Mouse (Mus musculus) kidney, postnatal 10 days (tissue): ENCODE data around the gene Klk5.

Experiments
- DNase-seq: peaks from one replicate; pipeline ENCODE4 v3.0.0; 2021; ENCODE audit warnings: mixed read lengths

Klk5 gene

DNA sequence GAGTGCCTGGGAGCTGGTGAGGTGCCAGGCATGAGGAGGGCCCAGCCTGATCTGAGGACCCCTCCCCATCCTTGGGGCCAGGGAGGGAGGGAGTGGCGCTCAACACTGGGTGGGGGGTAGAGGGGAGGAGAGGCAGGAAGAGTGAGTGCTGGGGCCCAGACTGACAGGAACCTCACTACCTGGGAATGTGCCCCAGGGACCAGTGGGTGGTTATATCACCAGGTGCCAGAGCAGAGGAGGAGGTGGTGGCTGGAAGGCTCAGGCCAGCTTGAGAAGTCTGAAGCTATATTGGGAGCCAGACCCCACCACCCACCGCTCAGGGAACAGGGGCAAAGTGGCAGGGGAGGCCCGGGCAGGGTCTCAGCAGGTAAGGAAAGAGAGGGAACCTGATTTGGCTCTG lies at the start of gene Klk5:
Gene Klk5, plus strand, starts transcription at position 271 of the 400 bp plus-strand sequence.
- DNase-seq = no peak

GRCm38 (mm10) chr7:43796355-43796754 lies 45.4 kb upstream of the Klk5 start:
- DNase-seq = no peak

DNA sequence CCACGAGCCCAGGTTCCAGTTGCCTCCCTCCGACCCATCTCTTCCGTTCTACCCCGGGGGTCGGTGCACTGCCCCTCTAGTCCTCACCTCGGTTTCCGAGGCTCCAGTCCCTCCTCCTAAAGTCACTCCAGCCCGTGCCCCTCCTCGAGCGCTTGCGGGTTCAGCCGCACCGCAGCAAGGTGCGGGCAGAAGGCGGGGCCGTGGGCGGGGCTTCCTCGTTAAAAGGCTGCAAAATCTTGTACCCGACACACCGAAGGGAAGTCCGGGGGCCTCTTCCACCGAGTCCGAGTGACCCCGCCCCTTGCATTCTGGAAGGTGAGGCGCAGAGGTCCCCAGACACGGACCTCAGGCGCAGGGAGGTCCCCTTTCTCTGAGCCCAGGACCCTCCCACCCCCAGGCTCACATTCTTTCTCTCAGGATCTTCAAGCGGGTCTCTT lies 44.4 kb upstream of the Klk5 start, which contains the start of gene Klk8:
Gene Klk8, plus strand, starts transcription at position 245 of the 437 bp plus-strand sequence.
- peak; percentile 42 for DNase-seq

- DNase-seq = peak; percentile 16
Measured at GRCm38 (mm10) chr7:43797844-43798462, 43.8 kb upstream of the Klk5 start.

DNA sequence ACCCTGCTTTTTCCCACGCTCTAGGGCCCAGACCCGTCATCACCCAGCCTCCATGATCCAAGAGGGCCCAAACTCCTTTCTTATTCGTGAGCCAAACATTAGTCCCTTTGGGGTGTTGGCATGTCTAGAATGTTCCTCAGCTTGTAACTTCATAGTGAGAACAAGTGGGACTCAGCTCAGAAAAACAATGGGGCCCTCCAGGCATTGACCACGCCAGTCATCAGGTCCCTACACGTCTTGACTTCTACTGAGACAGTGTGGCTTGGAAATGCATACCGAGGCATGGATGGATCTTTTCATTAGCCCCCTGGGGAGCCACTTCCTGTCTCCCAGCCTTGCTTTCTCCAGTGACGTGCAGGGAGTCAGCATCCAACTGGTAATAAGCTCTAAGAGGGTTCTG lies 41.9 kb upstream of the Klk5 start:
- DNase-seq = no peak

- no peak for DNase-seq
Measured at GRCm38 (mm10) chr7:43810994-43811393, 30.8 kb upstream of the Klk5 start, which contains the start of gene Klk7. Gene Klk7, plus strand, starts transcription at chr7:43811294.

DNA sequence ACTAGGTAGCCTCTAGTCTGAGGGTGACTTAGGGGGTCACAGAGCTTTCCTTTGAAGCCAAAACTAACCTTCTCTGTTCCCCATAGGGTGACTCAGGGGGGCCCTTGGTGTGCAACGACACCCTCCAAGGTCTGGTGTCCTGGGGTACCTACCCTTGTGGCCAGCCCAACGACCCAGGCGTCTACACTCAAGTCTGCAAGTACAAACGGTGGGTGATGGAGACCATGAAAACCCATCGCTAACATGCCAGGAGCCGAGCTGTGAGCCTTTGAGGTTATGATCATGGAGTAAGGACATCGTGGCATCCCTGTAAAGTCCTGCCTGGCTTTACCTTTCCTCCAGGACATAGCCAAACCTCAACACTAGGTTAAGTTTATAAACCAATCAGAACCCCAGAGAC lies 26.6 kb upstream of the Klk5 start:
- DNase-seq = no peak

- no peak for DNase-seq
Measured at GRCm38 (mm10) chr7:43816746-43817145, 25.0 kb upstream of the Klk5 start.

DNA sequence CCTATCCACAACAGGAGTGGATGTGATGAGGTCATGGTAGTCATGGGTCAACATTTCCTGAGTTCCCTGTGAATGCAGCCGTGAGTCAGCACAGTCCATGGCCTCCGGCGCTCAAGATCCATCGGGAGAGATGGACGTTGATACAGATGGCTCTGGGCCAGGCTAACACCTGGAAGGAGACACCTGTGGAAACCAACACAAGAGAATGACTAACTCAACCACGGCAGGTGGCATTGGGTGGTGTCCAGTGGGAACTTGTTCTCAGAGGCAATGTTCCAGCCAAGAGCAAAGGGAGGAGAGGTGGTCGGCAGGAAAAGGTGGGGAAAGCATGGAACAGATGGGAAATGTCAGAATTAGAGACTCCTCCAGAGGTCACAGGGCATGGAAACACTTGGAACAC lies 20.2 kb upstream of the Klk5 start:
- DNase-seq = no peak

DNA sequence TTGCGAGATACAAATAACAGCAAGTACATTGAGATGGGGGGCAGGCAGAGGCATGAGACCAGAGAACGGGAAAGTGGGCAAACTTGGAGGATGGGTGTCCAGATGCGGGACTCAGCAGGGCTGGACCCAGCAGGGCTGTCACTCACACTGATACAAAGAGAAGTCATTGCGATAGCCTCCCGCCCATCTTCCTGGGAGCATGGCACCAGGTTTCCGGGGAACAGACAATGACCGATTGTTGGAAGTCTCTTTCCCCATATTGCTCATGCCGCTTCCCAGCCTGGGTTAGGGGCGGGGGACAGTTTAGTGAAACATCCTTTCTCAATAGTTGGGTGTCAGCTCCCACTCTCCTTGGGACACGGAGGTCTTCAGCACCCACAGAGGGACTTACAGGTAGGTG lies 17.6 kb upstream of the Klk5 start, which contains the start of gene Klk6:
Gene Klk6, plus strand, starts transcription at position 301 of the 400 bp plus-strand sequence.
- DNase-seq = no peak

DNA sequence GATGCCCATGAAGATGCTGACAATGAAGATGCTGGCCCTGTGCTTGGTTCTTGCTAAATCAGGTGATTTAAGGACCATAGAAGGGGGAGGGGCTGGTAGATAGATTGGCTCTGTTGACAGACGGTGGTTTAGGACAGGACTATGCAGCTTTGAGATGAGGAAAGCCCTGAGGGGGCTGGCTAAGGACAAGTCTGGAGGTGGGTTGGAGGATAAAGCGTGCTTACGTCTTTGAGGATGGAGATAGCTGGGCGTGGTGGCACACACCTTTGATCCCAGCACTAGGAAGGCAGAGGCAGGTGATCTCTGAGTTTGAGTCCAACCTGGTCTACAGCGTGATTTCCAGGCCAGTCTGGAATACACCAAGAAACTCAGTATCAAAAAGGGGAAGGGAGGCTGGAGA lies 15.7 kb upstream of the Klk5 start:
- DNase-seq = no peak

- DNase-seq = no peak
Measured at GRCm38 (mm10) chr7:43827706-43828105, 14.1 kb upstream of the Klk5 start.

DNA sequence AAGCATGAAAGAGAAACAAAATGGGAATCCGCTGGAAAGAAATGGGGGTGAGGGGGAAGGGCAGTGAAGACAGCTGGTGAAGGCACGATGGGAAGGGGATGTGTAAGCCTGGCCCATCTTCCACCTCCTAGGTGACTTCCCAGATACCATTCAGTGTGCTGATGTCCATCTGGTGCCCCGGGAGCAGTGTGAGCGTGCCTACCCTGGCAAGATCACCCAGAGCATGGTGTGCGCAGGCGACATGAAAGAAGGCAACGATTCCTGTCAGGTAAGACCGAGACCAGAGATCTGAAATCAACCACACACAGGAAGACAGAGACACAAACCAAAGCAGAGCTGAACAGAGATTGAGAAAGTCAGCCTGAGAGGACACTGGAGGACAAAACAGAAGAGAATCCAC lies 12.8 kb upstream of the Klk5 start:
- DNase-seq = no peak

DNA sequence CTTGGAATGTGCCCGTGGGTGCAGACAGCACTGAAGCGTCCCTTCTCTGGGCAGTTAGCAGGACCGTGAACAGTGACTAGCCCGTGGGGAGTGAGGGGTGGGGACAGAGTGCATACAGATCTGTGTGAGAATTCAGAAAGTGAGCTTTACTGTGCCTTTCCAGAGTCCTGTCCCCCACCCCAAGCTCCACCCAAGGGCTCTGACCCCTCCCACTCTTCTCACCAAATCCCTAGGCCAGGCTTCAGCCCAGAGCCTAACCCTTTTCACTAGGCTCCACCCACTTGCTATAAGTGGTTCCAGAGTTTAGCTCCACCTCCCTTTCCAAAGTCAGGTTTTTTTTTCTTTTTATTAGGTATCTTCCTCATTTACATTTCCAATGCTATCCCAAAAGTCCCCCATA lies 2.0 kb downstream of the Klk5 start:
- DNase-seq = no peak

GRCm38 (mm10) chr7:43851616-43852015 lies 9.8 kb downstream of the Klk5 start:
- DNase-seq = no peak

GRCm38 (mm10) chr7:43854642-43855380 lies 13.0 kb downstream of the Klk5 start:
- no peak for DNase-seq

GRCm38 (mm10) chr7:43855709-43856108 lies 13.9 kb downstream of the Klk5 start:
- no peak for DNase-seq

GRCm38 (mm10) chr7:43856307-43856706 lies 14.5 kb downstream of the Klk5 start:
- DNase-seq = no peak

DNA sequence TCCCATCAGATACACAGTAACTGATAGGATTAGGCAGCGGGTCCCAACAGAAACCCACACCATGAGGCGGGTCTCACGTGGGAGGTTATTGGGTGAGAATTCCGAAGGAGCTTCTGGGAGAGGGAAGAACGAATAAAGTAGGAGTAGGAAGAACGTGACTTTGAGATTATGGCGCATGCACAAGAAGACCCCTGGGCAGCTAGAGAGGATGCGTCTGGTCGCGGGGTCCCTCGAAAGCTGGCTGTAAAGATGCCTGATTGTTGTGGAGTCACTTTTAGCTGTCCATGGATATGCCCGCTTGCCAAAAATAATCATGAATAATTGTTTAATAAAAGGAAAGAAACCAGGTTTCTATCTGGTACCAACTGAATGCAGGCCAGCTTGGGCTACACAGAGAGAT lies 15.7 kb downstream of the Klk5 start:
- no peak for DNase-seq

GRCm38 (mm10) chr7:43860411-43860810 lies 18.6 kb downstream of the Klk5 start:
- DNase-seq = no peak

GRCm38 (mm10) chr7:43873237-43873636 lies 31.5 kb downstream of the Klk5 start:
- DNase-seq = peak; percentile 86

- DNase-seq = no peak
Measured at GRCm38 (mm10) chr7:43873674-43874073, 31.9 kb downstream of the Klk5 start.

GRCm38 (mm10) chr7:43874868-43875375 lies 33.2 kb downstream of the Klk5 start:
- DNase-seq = no peak

GRCm38 (mm10) chr7:43876444-43876843 lies 34.7 kb downstream of the Klk5 start:
- no peak for DNase-seq
